Mouse (Mus musculus) left cerebral cortex, postnatal 4 days (tissue): ENCODE measurements around the gene Sars. TPM values are rescaled to one million over a fixed set of nuclear protein-coding genes. Genes with fewer than 3 reads are reported as not detected.

Experiments
- DNase-seq: peaks from one replicate; pipeline ENCODE4 v3.0.0-alpha.2; 2022
- intact Hi-C: fragments of 180-260 bp; cut with DNase I; formaldehyde crosslinking; loops from one replicate; pipeline ENCODE4 v1.15.1; 2025
- total RNA-seq, 2 experiments: library from RNA; stranded (reverse); gene quantifications; 2 replicates each; pipeline ENCODE4 v1.2.3; 2021

The Sars gene
- total RNA-seq, 2 experiments from 2014 or later: 194 to 199 TPM

DNA sequence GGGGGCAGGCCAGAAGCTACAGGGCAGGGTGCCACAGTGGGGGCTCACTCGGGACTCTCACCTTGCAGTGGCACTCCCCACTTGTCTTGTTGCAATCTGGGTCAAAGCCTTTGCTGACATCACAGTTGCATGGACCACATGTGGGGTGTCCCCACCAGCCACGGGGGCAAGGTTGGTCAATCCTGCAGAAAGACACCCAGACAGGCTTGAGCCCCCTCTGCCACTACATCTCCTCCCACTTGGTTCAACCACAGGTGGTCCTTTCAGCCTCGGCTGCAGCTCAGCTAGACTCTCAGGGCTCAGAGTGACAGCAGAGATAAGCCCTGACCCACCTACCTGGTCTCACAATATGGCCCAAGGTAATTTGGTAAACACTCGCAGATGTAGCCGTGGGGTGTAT lies 44.6 kb downstream of the Sars start:
- intact Hi-C loops: loop anchor here (5.0 kb wide), 1 partner anchor 152 kb away; no protein-coding TSS in a partner anchor
- peak; percentile 17 for DNase-seq

DNA sequence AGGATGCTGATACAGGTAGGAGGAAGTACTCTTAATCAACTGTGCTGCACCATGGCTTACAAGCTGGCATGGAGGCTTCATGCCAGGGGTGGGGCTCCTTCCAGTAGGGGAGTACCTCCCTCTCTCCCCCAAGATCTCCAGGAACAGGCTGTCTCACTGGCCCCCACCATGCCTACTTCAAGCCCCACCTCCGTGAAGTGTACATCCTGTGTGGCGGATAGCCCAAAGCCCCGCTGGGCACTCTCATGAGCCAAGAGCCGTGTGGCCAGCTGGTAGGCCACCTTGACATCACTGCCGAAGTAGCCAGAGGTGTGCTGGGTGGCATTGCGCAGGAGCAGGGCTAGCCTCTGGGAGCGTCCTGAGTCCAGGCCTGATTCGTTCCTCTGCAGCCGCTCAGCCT lies 46.7 kb downstream of the Sars start:
- intact Hi-C loops: no loop called here
- DNase-seq: peak; percentile 32

DNA sequence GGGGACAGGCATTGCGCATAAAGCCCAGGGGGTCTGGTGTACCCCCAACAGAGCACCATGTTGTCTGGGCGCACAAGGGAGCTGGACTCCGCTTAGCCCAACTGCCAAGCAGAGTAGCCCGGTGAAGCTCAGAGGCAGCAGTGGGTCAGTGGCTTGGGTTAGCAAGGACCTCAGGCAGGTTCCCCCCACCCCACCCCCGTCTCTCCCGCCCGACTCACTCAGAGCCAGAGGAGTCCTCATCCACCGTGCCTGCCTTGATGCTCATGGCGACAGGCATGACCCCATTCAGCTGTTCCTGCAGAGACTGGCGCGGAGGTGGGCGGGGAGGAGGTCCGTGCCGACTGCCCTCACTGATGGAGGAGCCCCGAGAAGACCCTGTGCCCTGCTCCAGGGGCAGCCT lies 52.2 kb downstream of the Sars start:
- intact Hi-C loops: no loop called here
- DNase-seq: no peak

DNA sequence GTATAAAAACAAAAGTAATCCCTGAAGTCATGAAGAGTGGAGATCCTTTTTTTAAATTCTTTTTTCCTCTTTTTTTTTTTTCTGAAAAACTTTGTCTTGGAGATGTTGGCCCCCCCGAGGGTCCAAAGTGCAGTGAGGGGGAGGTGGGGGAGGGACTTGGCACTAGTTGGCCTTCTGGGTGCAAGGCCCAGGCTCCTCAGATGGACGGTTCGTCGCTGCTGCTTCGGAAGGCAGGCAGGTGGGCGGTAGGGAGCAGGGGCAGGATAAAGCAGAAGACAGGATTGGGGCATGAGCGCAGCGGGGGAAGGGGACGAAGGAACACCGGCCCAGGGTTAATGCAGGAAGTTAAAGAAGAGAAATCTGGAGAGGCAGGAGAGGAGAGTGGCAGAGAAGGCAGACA lies 52.7 kb downstream of the Sars start:
- peak; percentile 21 for DNase-seq
- intact Hi-C loops: no loop called here

DNA sequence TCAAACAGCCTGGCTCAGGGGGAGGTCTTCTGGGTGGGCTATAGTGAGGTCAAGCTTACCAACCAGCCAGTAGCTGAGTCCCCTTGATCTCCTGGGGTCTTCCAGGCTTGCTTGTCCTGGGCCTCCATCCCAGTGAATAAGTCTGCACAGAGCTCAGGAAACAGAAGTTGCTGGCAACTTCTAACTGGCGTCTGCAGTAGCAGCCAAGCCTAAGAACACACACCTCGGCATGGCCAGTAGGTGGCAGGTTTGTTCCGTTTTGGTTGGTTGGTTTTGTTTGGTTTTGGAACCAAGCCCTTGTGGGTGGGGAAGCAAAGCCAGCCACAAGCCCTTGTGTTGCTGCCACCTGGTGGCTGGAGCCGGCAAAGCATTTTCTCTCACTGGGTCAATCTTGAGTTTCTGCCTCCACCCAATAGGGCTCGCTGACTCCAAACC lies 55.9 kb downstream of the Sars start:
- intact Hi-C loops: loop anchor here (2.0 to 10.0 kb wide), 2 partner anchors 104 to 224 kb away; partner anchors contain the start of gene Sort1
- DNase-seq: peak; percentile 96

DNA sequence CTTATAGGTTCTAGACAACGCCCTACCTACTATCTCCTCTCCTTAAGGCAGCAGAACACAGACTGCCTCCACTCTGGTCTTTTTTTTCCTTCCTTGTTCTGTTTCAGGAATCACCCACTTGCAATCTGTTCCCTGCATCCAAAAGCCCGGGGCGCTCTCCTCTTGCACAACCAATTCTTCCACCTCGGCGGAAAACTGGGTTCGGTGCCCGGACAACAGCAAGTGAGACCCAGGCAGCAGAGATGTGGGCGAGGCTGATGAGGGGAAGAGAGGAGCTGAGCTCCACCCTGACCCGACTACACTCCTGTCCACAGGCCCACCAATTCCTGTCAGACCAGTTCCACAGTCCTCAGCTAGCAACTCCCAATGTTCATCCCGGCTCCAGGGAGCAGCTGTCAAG lies 58.8 kb downstream of the Sars start:
- intact Hi-C loops: loop anchor here (10.0 kb wide), 1 partner anchor 221 kb away; no protein-coding TSS in a partner anchor
- peak; percentile 21 for DNase-seq

DNA sequence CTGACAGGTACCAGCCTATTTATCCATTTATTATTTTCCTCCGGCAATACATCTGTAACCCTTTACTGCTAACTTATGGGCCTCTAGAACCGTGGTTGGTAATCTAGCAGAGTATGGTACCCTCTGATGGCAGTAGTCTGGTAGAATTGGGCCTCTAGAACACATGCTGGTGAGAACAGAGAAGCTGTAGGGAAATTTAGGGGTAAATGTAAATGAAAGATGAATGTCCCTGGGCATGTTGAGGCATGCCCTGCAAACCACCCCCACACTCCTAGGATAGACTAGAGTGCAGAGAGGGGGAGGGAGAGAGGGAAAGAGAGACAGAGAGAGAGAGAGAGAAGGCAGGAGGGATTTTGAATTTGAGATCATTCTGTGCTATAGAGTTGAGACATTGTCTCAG lies 60.6 kb downstream of the Sars start:
- intact Hi-C loops: loop anchor here (10.0 kb wide), 1 partner anchor 220 kb away; no protein-coding TSS in a partner anchor
- DNase-seq: no peak

DNA sequence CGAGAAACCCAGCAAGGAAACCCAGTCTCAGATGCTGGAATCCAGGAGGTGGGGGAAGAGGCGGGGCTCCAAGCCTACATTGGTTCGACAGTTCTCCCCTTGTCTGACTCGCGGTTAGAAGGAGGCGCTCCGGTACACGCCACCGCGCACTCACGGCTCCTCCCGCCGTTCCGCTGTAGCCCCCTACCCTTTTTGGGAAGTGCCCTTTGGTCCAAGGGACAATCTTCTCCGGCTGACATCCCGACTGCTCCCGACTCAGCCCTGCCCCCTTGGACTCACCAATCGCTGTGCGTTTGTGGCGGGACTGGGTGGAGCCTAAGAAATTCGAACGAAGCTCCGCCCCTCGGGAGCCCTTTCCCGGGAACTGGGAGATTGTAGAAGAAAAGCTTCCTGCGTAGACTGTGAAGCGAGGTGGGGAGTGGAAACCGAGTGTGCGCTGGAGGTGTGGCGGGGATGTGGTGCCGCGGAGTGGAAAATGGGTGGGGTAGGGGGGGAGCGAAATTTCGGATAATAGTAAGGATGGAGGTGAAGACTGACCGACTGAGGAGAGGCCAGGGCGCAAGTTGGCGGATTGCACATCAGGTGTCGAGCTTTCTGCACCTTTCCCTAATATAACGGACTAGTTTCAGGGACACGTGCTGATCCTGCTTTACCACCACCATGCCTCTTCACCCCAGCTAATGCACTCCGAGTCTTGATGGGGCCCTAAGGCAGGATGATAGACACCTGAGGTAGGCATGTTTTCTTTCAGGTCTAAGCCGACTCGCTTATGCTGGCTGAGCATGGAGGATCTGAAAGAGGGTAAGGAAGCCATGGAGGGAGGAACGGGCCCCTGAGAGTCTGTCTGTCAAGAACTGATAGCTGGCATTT lies 61.3 kb downstream of the Sars start, which contains the start of gene Psrc1:
Gene Psrc1, plus strand, starts transcription at position 355 of the 870 bp plus-strand sequence.
- DNase-seq: peak; percentile 90
- intact Hi-C loops: loop anchor here (10.0 kb wide), 1 partner anchor 219 kb away; no protein-coding TSS in a partner anchor

DNA sequence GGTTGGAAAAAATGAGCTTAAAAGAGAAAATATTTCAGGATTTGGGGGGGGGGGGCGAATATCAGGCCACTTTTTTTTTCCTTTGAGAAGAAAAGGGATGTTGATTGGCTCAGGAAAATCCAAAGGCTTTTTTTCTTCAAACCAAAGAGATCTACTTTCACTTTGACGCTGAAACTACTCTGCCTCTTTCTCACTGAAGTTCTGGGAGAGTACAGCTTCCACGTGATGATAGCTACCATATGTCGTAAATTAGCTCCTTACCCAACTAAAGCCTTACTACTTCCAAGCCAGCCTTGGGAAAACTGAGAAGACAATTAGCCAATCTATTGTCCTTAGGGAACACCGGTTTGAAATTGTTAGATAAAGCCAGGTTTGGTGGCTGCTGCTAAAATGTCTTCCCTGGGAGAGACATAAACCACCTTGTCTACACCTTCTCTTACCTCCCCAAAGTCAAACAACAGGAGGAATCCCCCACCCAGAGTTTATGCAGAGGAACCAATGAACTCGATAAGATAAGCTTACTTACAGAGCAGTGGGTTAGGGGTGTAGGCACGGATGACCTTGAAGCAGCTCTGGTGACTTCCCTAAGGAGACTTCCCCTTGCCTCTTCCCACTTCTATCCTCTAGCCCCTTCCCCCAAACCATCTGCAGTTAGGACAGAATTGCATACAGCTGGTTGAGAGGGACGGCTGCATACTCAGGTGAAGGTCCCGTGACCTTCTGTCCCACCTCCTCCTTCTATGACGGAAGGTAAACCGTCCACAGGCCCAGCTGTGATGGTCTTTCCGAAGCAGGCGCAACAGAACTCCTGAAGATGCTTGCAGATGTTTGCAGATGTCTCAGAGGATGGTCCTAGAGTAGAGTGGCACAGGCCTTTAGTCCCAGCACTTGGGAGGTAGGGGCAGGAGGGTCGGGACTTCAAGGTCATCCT lies 62.8 kb downstream of the Sars start:
- no peak for DNase-seq
- intact Hi-C loops: loop anchor here (10.0 kb wide), 1 partner anchor 217 kb away; no protein-coding TSS in a partner anchor

DNA sequence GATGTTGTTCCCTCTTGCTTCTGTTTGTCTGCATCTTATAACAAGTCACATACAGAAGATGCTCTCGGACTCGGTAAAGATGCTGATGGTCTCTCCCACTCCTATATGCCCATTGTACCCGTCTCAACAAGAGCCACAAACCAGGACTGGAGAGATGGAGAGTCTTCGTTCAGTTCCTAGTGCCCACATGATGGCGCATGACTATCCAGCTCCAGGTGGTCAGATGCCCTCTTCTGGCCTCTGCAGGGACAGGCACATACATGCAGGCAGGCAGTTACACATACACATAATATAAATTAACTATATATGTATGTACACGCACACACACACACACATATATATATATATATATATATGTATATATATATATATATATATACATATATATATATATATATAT lies 64.3 kb downstream of the Sars start:
- DNase-seq: no peak
- intact Hi-C loops: loop anchor here (10.0 kb wide), 1 partner anchor 216 kb away; no protein-coding TSS in a partner anchor

DNA sequence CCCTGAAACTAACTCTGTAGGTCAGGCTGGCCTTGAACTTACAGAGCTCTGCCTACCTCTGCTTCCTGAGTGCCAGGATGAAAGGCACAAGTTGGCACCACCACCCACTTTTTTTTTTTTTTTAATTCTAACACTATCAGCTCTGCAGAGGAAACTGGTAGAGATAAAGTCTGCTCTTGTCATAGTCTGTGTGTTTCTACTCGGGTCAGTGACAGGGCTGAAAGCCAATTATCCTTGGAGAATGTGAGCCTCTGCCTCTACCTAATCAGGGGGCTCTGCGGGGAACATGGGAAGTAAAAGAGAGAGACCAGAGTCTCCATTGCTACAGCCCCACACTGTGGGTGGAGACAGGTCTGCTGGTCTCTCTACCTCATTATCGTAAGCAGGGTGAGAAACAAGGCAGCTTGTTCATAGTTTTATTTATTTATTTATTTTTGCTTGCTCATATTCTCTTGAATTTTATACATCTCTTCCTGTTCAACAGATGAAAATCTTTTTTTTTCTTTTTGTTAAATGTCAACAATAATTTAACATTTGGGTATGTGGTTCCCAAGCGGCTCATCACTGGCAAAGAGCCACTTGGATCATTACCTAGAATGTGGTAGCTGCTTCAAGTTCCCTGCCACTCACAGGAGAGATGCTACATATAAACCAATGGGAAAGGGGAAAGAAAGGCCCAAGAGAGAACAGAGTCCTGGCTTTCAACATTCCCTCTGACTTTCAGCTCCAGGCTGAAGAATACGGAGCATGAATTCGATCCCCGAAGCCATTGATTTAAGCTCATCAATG lies 65.9 kb downstream of the Sars start:
- intact Hi-C loops: no loop called here
- peak; percentile 34 for DNase-seq

Other genes with a start within 250 kb of the Sars start
- gene Cyb561d1, start 244.0 kb downstream of the Sars start, total RNA-seq: 10 to 100 TPM; 10.9 to 11.4 TPM
- gene Atxn7l2, start 234.3 kb downstream of the Sars start, total RNA-seq: 10 to 100 TPM; 33.1 to 34.8 TPM
- 1 to 10 TPM in 1 of 2 experiments, under 1 TPM in 1; 0.98 to 1.4 TPM for gene Sypl2, start 218.6 kb downstream of the Sars start, total RNA-seq
- 10 to 100 TPM; 98.8 to 99.0 TPM for gene Psma5, start 188.3 kb downstream of the Sars start, total RNA-seq
- 10 to 100 TPM; 90.4 to 93.5 TPM for gene Sort1, start 161.1 kb downstream of the Sars start, total RNA-seq
- under 1 TPM in 1 of 2 experiments, not detected in 1; 0.30 TPM for gene Mybphl, start 80.3 kb downstream of the Sars start, total RNA-seq
- 1 to 10 TPM; 4.3 to 6.9 TPM for gene Psrc1, start 61.4 kb downstream of the Sars start, total RNA-seq
- 100 to 1,000 TPM; 136 to 149 TPM for gene Celsr2, start 29.7 kb downstream of the Sars start, total RNA-seq
- gene 1700013F07Rik, start 88.9 kb upstream of the Sars start, total RNA-seq: 1 to 10 TPM; 2.4 to 2.7 TPM
- 10 to 100 TPM; 17.6 to 20.1 TPM for gene 5330417C22Rik, start 91.3 kb upstream of the Sars start, total RNA-seq
- 10 to 100 TPM; 45.4 to 46.1 TPM for gene Tmem167b, start 117.3 kb upstream of the Sars start, total RNA-seq
- gene Taf13, start 126.5 kb upstream of the Sars start, total RNA-seq: 10 to 100 TPM; 22.3 to 26.3 TPM
- 100 to 1,000 TPM; 184 to 186 TPM for gene Wdr47, start 146.1 kb upstream of the Sars start, total RNA-seq
- gene Clcc1, start 208.7 kb upstream of the Sars start, total RNA-seq: 10 to 100 TPM; 21.6 to 22.5 TPM